Mouse (Mus musculus) lung, embryonic 16.5 days (tissue): ENCODE measurements at regions not wholly inside any gene's neighbourhood (a gene's known extent, or its start where the extent isn't known, plus 50 kb on each side); places are given as distances from the start of the nearest gene placed in this dataset.

Experiments used
- ATAC-seq: fragments of 200-750 bp; cut with Nextera tagmentation; 2 replicates; pipeline ENCODE4 v1.8.0; 2017; ENCODE audit warnings: low read depth, mild to moderate bottlenecking, moderate library complexity
- H3K27ac ChIP-seq: fragments of 300-500 bp; sonication (generic); 2 replicates; pipeline ENCODE4 v1.5.1; 2014; ENCODE audit warnings: mild to moderate bottlenecking, control low read depth, low read length
- H3K27me3 ChIP-seq: fragments of 300-500 bp; sonication (generic); 2 replicates; pipeline ENCODE4 v1.6.1; 2014; ENCODE audit warnings: low read depth, low read length, mixed read lengths; ENCODE audit not compliant: control insufficient read depth, insufficient read depth
- H3K36me3 ChIP-seq: fragments of 300-500 bp; sonication (generic); 2 replicates; pipeline ENCODE4 v1.6.1; 2014; ENCODE audit warnings: low read length; ENCODE audit not compliant: control insufficient read depth, insufficient read depth
- H3K4me1 ChIP-seq: fragments of 300-500 bp; sonication (generic); replicated peaks from 2 replicates; pipeline ENCODE4 v1.6.1; 2014; ENCODE audit warnings: low read length, mixed read lengths; ENCODE audit not compliant: control insufficient read depth, insufficient read depth
- H3K4me2 ChIP-seq: fragments of 300-500 bp; sonication (generic); 2 replicates; pipeline ENCODE4 v1.6.1; 2014; ENCODE audit warnings: low read depth, low read length, control low read depth
- H3K4me3 ChIP-seq: fragments of 300-500 bp; sonication (generic); 2 replicates; pipeline ENCODE4 v1.5.1; 2014; ENCODE audit warnings: mild to moderate bottlenecking, low read length, control low read depth
- H3K9ac ChIP-seq: fragments of 300-500 bp; sonication (generic); 2 replicates; pipeline ENCODE4 v1.6.1; 2014; ENCODE audit warnings: low read length, control low read depth
- H3K9me3 ChIP-seq: fragments of 300-500 bp; sonication (generic); 2 replicates; pipeline ENCODE4 v1.6.1; 2016; ENCODE audit warnings: low read length; ENCODE audit not compliant: control insufficient read depth
- WGBS: fragments of 180-500 bp; shearing (Covaris S2); extraction: QIAGEN DNeasy Blood & Tissue Kit; methylation state at CpG from one replicate; pipeline ENCODE4 v1.1.7; 2014; 5-methylcytosine and 5-hydroxymethylcytosine counted together

GRCm38 (mm10) chr16:92988000-92988399, 162.1 kb upstream of the Runx1 start:
- Histone ChIP-seq H3K4me2 (no peak overlapping the region), H3K27ac (no peak overlapping the region), H3K36me3 (no peaks in the 10 kb centered on the region), H3K9ac (no peak overlapping the region), H3K9me3 (no peaks in the 10 kb centered on the region), H3K4me1 (peaks cover 8% of the 10 kb centered on the region), H3K4me3 (no peak overlapping the region), H3K27me3 (no peaks in the 10 kb centered on the region; the same call in 1 of the 2 replicates)
- no peak for ATAC-seq
- 93% methylated on average over 3 of the region's 3 CpGs for WGBS

- no peak overlapping the region for H3K4me3 ChIP-seq
- H3K36me3 ChIP-seq = no peaks in the 10 kb centered on the region
- no peaks in the 10 kb centered on the region; the same call in 1 of the 2 replicates for H3K27me3 ChIP-seq
- ATAC-seq = no peak
- no peaks in the 10 kb centered on the region for H3K4me1 ChIP-seq
- WGBS = 62% methylated on average over 6 of the region's 6 CpGs
- no peaks in the 10 kb centered on the region for H3K9me3 ChIP-seq
- H3K27ac ChIP-seq = no peak overlapping the region
- H3K9ac ChIP-seq = no peak overlapping the region
- H3K4me2 ChIP-seq = no peak overlapping the region
These were observed 159.8 kb upstream of the Runx1 start for GRCm38 (mm10) chr16:92985768-92986167.

GRCm38 (mm10) chr16:92982934-92983333, 157.0 kb upstream of the Runx1 start:
- ATAC-seq = no peak
- WGBS = 87% methylated on average over 7 of the region's 7 CpGs
- H3K27ac ChIP-seq = no peak overlapping the region
- H3K9ac ChIP-seq = no peak overlapping the region
- H3K9me3 ChIP-seq = no peaks in the 10 kb centered on the region
- no peaks in the 10 kb centered on the region for H3K36me3 ChIP-seq
- no peaks in the 10 kb centered on the region; the same call in 1 of the 2 replicates for H3K27me3 ChIP-seq
- no peak overlapping the region for H3K4me3 ChIP-seq
- H3K4me1 ChIP-seq = no peaks in the 10 kb centered on the region
- H3K4me2 ChIP-seq = no peak overlapping the region

GRCm38 (mm10) chr16:92979620-92980330, 153.8 kb upstream of the Runx1 start:
- no peaks in the 10 kb centered on the region for H3K4me1 ChIP-seq
- H3K9me3 ChIP-seq = no peaks in the 10 kb centered on the region
- no peak overlapping the region for H3K4me2 ChIP-seq
- ATAC-seq = no peak
- no peaks in the 10 kb centered on the region for H3K36me3 ChIP-seq
- H3K27me3 ChIP-seq = no peaks in the 10 kb centered on the region; the same call in 1 of the 2 replicates
- no peak overlapping the region for H3K27ac ChIP-seq
- no peak overlapping the region for H3K9ac ChIP-seq
- 60% methylated on average over 11 of the region's 11 CpGs for WGBS
- no peak overlapping the region for H3K4me3 ChIP-seq

- Histone ChIP-seq H3K4me2 (no peak overlapping the region), H3K27ac (no peak overlapping the region), H3K4me1 (no peaks in the 10 kb centered on the region), H3K27me3 (no peaks in the 10 kb centered on the region), H3K9ac (no peak overlapping the region), H3K9me3 (no peaks in the 10 kb centered on the region), H3K36me3 (no peaks in the 10 kb centered on the region), H3K4me3 (no peak overlapping the region)
- ATAC-seq = peak; percentile 94
- WGBS = 52% methylated on average over 8 of the region's 8 CpGs
These were observed 150.1 kb upstream of the Runx1 start for GRCm38 (mm10) chr16:92976097-92976496.

- 82% methylated on average over 8 of the region's 8 CpGs for WGBS
- Histone ChIP-seq H3K4me2 (no peak overlapping the region), H3K9ac (no peak overlapping the region), H3K9me3 (no peaks in the 10 kb centered on the region), H3K27ac (no peak overlapping the region), H3K36me3 (no peaks in the 10 kb centered on the region), H3K4me1 (no peaks in the 10 kb centered on the region), H3K27me3 (no peaks in the 10 kb centered on the region), H3K4me3 (no peak overlapping the region)
- ATAC-seq = no peak
These were observed 149.1 kb upstream of the Runx1 start for GRCm38 (mm10) chr16:92975090-92975489.

- Histone ChIP-seq H3K27ac (no peak overlapping the region), H3K4me3 (no peak overlapping the region), H3K36me3 (no peaks in the 10 kb centered on the region), H3K4me2 (no peak overlapping the region), H3K27me3 (no peaks in the 10 kb centered on the region), H3K9me3 (no peaks in the 10 kb centered on the region), H3K9ac (no peak overlapping the region), H3K4me1 (no peaks in the 10 kb centered on the region)
- ATAC-seq = no peak
- 58% methylated on average over 5 of the region's 5 CpGs for WGBS
These were observed 146.7 kb upstream of the Runx1 start for GRCm38 (mm10) chr16:92972681-92973080.

GRCm38 (mm10) chr16:92971956-92972355, 146.0 kb upstream of the Runx1 start:
- whole genome bisulfite sequencing = 87% methylated on average over 3 of the region's 3 CpGs
- H3K27me3 ChIP-seq = no peaks in the 10 kb centered on the region
- H3K9me3 ChIP-seq = no peaks in the 10 kb centered on the region
- H3K36me3 ChIP-seq = no peaks in the 10 kb centered on the region
- ATAC-seq = no peak
- no peak overlapping the region for H3K4me2 ChIP-seq
- no peaks in the 10 kb centered on the region for H3K4me1 ChIP-seq
- H3K9ac ChIP-seq = no peak overlapping the region
- H3K27ac ChIP-seq = no peak overlapping the region
- H3K4me3 ChIP-seq = no peak overlapping the region

- Histone ChIP-seq H3K4me3 (no peak overlapping the region), H3K9ac (no peak overlapping the region), H3K36me3 (no peaks in the 10 kb centered on the region), H3K9me3 (no peaks in the 10 kb centered on the region), H3K4me2 (no peak overlapping the region), H3K27me3 (no peaks in the 10 kb centered on the region), H3K27ac (no peak overlapping the region), H3K4me1 (no peaks in the 10 kb centered on the region)
- ATAC-seq = no peak
- 75% methylated on average over 2 of the region's 2 CpGs for WGBS
These were observed 144.6 kb upstream of the Runx1 start for GRCm38 (mm10) chr16:92970587-92970986.
